Mouse (Mus musculus): ENCODE measurements around the gene Frmd4b. TPM values are rescaled to one million over a fixed set of nuclear protein-coding genes. Genes with fewer than 3 reads are reported as not detected.

The Frmd4b gene
- polyA plus RNA-seq, 2 experiments: 5.7 to 6.4 TPM

- Histone ChIP-seq H3K27me3 (ENCODE audit: control insufficient read depth, insufficient read depth, low read length) (no peaks in the 10 kb centered on the region), H3K4me3 (ENCODE audit: insufficient read depth in 1 of 2, low read depth in 2 of 2, low read length in 2 of 2) (no peak overlapping the region), H3K36me3 (replicated peaks; ENCODE audit: control insufficient read depth, insufficient read depth, low read depth) (no peaks in the 10 kb centered on the region), H3K9me3 (ENCODE audit: control insufficient read depth, low read length) (no peaks in the 10 kb centered on the region), H3K4me2 (ENCODE audit: low read depth) (no peak overlapping the region), H3K27ac (no peak overlapping the region), H3K9ac (replicated peaks) (no peak overlapping the region), H3K4me1 (replicated peaks; ENCODE audit: control insufficient read depth in 2 of 2, insufficient read depth in 2 of 2, low read length in 1 of 2) (no peaks in the 10 kb centered on the region)
- TF ChIP-seq EP300 (IDR thresholded peaks at IDR 0.05; ENCODE audit: low read depth) (no peak), CTCF (IDR thresholded peaks at IDR 0.05; ENCODE audit: low read depth) (no peak)
- DNase-seq (ENCODE audit: low read depth in 3 of 3, low spot score in 3 of 3) (no peak), ATAC-seq (ENCODE audit: insufficient read depth) (no peak)
- 69% methylated on average over 7 of the region's 7 CpGs for WGBS (ENCODE audit: insufficient replicate concordance)
These were observed 315.0 kb downstream of the Frmd4b start for GRCm38 (mm10) chr6:97302303-97302702.

DNA sequence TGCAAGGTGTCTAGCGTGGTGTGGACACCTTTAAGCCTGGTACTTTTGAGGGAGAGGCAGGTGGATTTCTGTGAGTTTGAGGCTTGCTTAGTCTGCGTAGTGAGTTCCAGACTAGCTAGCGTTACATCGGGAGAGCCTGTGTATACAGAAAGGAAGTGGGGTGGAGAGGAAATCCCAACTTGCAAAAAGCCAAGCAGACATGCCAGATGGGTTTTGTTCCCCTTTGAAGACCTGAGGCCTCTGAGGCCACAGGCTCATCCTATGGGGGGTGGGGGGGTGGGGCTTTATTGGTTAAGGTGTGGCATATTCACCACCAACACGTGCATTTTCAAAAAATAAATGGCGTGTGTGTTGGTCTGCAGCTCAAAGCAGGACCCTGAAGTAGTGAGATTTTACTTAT, 316.7 kb downstream of the Frmd4b start:
- H3K9ac ChIP-seq (replicated peaks): no peak overlapping the region
- no peaks in the 10 kb centered on the region for H3K36me3 ChIP-seq (replicated peaks; ENCODE audit: control insufficient read depth, insufficient read depth, low read depth)
- no peak overlapping the region for H3K4me2 ChIP-seq (ENCODE audit: low read depth)
- no peaks in the 10 kb centered on the region for H3K27me3 ChIP-seq (ENCODE audit: control insufficient read depth, insufficient read depth, low read length)
- H3K4me1 ChIP-seq (replicated peaks; ENCODE audit: control insufficient read depth in 2 of 2, insufficient read depth in 2 of 2, low read length in 1 of 2): no peaks in the 10 kb centered on the region
- DNase-seq (ENCODE audit: low read depth in 3 of 3, low spot score in 3 of 3): no peak
- H3K9me3 ChIP-seq (ENCODE audit: control insufficient read depth, low read length): no peaks in the 10 kb centered on the region
- H3K4me3 ChIP-seq (ENCODE audit: insufficient read depth in 1 of 2, low read depth in 2 of 2, low read length in 2 of 2): no peak overlapping the region
- ATAC-seq (ENCODE audit: insufficient read depth): no peak
- TF ChIP-seq EP300 (IDR thresholded peaks at IDR 0.05; ENCODE audit: low read depth) (no peak), CTCF (IDR thresholded peaks at IDR 0.05; ENCODE audit: low read depth) (no peak)
- H3K27ac ChIP-seq: no peak overlapping the region
- 27% methylated on average over 6 of the region's 6 CpGs for whole genome bisulfite sequencing (ENCODE audit: insufficient replicate concordance)

GRCm38 (mm10) chr6:97300180-97300579, 317.2 kb downstream of the Frmd4b start:
- Histone ChIP-seq H3K4me3 (ENCODE audit: insufficient read depth in 1 of 2, low read depth in 2 of 2, low read length in 2 of 2) (no peak overlapping the region), H3K9ac (replicated peaks) (no peak overlapping the region), H3K36me3 (replicated peaks; ENCODE audit: control insufficient read depth, insufficient read depth, low read depth) (no peaks in the 10 kb centered on the region), H3K4me1 (replicated peaks; ENCODE audit: control insufficient read depth in 2 of 2, insufficient read depth in 2 of 2, low read length in 1 of 2) (no peaks in the 10 kb centered on the region), H3K9me3 (ENCODE audit: control insufficient read depth, low read length) (no peaks in the 10 kb centered on the region), H3K4me2 (ENCODE audit: low read depth) (no peak overlapping the region), H3K27ac (no peak overlapping the region), H3K27me3 (ENCODE audit: control insufficient read depth, insufficient read depth, low read length) (no peaks in the 10 kb centered on the region)
- TF ChIP-seq CTCF (IDR thresholded peaks at IDR 0.05; ENCODE audit: low read depth) (no peak), EP300 (IDR thresholded peaks at IDR 0.05; ENCODE audit: low read depth) (no peak)
- ATAC-seq (ENCODE audit: insufficient read depth) (no peak), DNase-seq (ENCODE audit: low read depth in 3 of 3, low spot score in 3 of 3) (no peak)
- 67% methylated on average over 6 of the region's 6 CpGs for WGBS (ENCODE audit: insufficient replicate concordance)

DNA sequence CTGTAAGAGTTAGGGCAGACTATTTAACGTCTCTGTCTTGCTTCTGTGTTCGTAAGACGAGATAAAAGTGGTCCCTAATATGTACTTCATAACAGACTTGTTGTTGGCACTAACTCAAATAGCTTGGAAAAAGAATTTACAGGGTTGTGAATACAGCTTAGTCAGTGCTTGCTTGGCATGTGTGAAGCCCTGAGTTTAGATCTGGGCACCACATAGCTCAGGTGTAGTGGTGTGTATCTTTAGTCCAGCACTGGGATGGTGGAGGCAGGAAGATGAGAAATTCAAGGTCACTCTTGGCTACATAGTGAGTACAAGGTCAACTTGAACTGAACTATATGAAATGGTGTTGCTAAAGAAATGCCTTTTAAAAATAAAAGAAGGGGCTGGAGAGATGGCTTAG, 320.2 kb downstream of the Frmd4b start:
- H3K4me1 ChIP-seq (replicated peaks; ENCODE audit: control insufficient read depth in 2 of 2, insufficient read depth in 2 of 2, low read length in 1 of 2): 0 out of 4 replicates have a peak, but pooled peaks cover 0 to under 1% of the 10 kb centered on the region in 2 experiments
- H3K36me3 ChIP-seq (replicated peaks; ENCODE audit: control insufficient read depth, insufficient read depth, low read depth): no peaks in the 10 kb centered on the region
- no peak overlapping the region for H3K4me2 ChIP-seq (ENCODE audit: low read depth)
- no peaks in the 10 kb centered on the region for H3K27me3 ChIP-seq (ENCODE audit: control insufficient read depth, insufficient read depth, low read length)
- DNase-seq (ENCODE audit: low read depth in 3 of 3, low spot score in 3 of 3): no peak
- no peak for ATAC-seq (ENCODE audit: insufficient read depth)
- H3K4me3 ChIP-seq (ENCODE audit: insufficient read depth in 1 of 2, low read depth in 2 of 2, low read length in 2 of 2): no peak overlapping the region
- no peak overlapping the region for H3K9ac ChIP-seq (replicated peaks)
- WGBS (ENCODE audit: insufficient replicate concordance): 73% methylated on average over 3 of the region's 3 CpGs
- TF ChIP-seq EP300 (IDR thresholded peaks at IDR 0.05; ENCODE audit: low read depth) (no peak), CTCF (IDR thresholded peaks at IDR 0.05; ENCODE audit: low read depth) (no peak)
- no peaks in the 10 kb centered on the region for H3K9me3 ChIP-seq (ENCODE audit: control insufficient read depth, low read length)
- H3K27ac ChIP-seq: no peak overlapping the region

DNA sequence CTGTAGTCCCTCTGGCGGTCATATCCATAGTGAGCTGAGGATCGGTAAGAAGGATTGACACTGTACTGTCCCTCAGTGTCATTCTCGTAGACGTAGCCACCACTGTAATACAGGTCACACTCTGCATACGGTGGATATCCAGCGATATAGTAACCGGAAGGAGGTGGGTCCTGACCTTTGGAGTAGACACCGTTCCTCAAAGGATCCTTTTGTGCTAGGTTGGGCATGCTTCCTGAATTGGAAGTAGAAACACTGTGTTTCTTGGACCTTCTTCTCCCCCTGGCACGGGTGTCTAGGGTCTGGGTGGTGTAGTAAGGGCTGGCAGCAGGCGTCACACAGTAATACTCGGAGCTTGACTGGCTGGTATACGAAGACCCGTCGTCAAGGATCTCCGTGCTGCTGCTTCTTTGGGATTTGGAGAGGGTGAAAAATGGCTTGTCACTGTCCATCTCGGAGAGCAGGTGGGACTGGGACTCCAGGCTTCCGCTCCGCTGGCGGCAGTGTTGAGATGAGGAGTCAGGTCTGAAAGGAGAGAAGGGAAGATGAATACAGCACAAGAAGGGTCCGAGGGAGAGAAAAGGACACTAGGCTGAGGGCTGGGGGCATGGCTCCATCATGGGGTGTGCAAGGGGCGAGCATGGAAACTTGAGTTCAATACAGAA, 321.3 kb downstream of the Frmd4b start:
- no peaks in the 10 kb centered on the region for H3K27me3 ChIP-seq (ENCODE audit: control insufficient read depth, insufficient read depth, low read length)
- peaks cover 0 to 8% of the 10 kb centered on the region in 2 experiments; a peak in 1 of 4 replicates for H3K4me1 ChIP-seq (replicated peaks; ENCODE audit: control insufficient read depth in 2 of 2, insufficient read depth in 2 of 2, low read length in 1 of 2)
- no peaks in the 10 kb centered on the region for H3K9me3 ChIP-seq (ENCODE audit: control insufficient read depth, low read length)
- H3K9ac ChIP-seq (replicated peaks): no peak overlapping the region
- DNase-seq (ENCODE audit: low read depth in 3 of 3, low spot score in 3 of 3): no peak
- TF ChIP-seq EP300 (IDR thresholded peaks at IDR 0.05; ENCODE audit: low read depth) (no peak), CTCF (IDR thresholded peaks at IDR 0.05; ENCODE audit: low read depth) (no peak)
- 80% methylated on average over 21 of the region's 21 CpGs for WGBS (ENCODE audit: insufficient replicate concordance)
- no peaks in the 10 kb centered on the region for H3K36me3 ChIP-seq (replicated peaks; ENCODE audit: control insufficient read depth, insufficient read depth, low read depth)
- no peak overlapping the region for H3K4me3 ChIP-seq (ENCODE audit: insufficient read depth in 1 of 2, low read depth in 2 of 2, low read length in 2 of 2)
- H3K4me2 ChIP-seq (ENCODE audit: low read depth): no peak overlapping the region
- H3K27ac ChIP-seq: no peak overlapping the region
- no peak for ATAC-seq (ENCODE audit: insufficient read depth)

Data from liver, embryonic 14.5 days (tissue).